Mouse (Mus musculus) CH12.LX (cell line): ENCODE data around the gene Gm128.

Experiments
- CHD2 ChIP-seq: IDR thresholded peaks from 2 replicates; pipeline ENCODE4 v1.6.1; 2011; ENCODE audit warnings: low read length, improper control_type of control experiment
- CTCF ChIP-seq, 2 experiments: IDR thresholded peaks in 1 of 2; conservative IDR thresholded peaks in 1 of 2; 2 replicates each; pipeline ENCODE4 v1.5.1; 2011 to 2012; ENCODE audit warnings: low read depth in 2 of 2, low read length in 2 of 2, improper control_type of control experiment in 1 of 2, inconsistent platforms in 1 of 2, mild to moderate bottlenecking in 1 of 2, moderate library complexity in 1 of 2
- ELF1 ChIP-seq: IDR thresholded peaks from 2 replicates; pipeline ENCODE4 v1.6.1; 2014; ENCODE audit warnings: low read depth, mild to moderate bottlenecking, inconsistent platforms, low read length, improper control_type of control experiment
- EP300 ChIP-seq: IDR thresholded peaks from 2 replicates; pipeline ENCODE4 v1.6.1; 2011; ENCODE audit warnings: low read length, improper control_type of control experiment
- MAFK ChIP-seq: IDR thresholded peaks from 2 replicates; pipeline ENCODE4 v1.6.1; 2011; ENCODE audit warnings: low read length, improper control_type of control experiment; ENCODE audit not compliant: insufficient replicate concordance
- NELFE ChIP-seq: IDR thresholded peaks from 2 replicates; pipeline ENCODE4 v1.6.1; 2011; ENCODE audit warnings: low read depth, low read length, improper control_type of control experiment
- NRF1 ChIP-seq: IDR thresholded peaks from 2 replicates; pipeline ENCODE4 v1.6.1; 2014; ENCODE audit warnings: low read depth, mild to moderate bottlenecking, inconsistent platforms, low read length, improper control_type of control experiment, moderate library complexity
- POLR2A ChIP-seq: IDR thresholded peaks from 2 replicates; pipeline ENCODE4 v1.6.1; 2011; ENCODE audit warnings: low read depth, mild to moderate bottlenecking, improper control_type of control experiment, low read length
- ZKSCAN1 ChIP-seq: IDR thresholded peaks from 2 replicates; pipeline ENCODE4 v1.6.1; 2012; ENCODE audit warnings: low read depth, inconsistent platforms, low read length, improper control_type of control experiment, borderline replicate concordance

DNA sequence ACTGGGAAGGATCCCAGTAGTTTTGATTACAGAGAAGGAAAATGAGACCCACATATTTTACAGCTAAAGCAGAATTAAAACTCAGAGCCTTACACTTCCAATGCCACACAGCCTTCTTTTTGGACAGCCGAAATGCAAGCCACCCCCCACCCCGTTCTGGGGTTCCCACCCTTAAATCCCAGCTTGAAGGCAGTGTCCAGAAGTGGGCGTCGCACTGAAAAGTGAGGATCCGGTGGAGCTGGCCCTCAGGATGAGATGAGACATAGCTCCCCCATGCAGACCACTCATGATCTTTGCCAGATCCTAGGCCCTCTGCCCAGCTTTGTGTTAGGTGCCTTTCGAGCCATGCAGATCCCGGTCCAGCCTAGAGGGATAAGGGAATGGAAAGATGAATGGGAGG, at the start of gene Gm128:
- no peak for TF ChIP-seq POLR2A
- TF ChIP-seq NELFE = no peak
- no peak for TF ChIP-seq ZKSCAN1
- TF ChIP-seq ELF1 = no peak
- no peak for TF ChIP-seq NRF1
- no peak for TF ChIP-seq MAFK
- TF ChIP-seq CTCF (conservative IDR thresholded peaks at IDR 0.05 in 1 of 2, IDR thresholded peaks at IDR 0.05 in 1 of 2; ENCODE audit: low read depth in 2 of 2, low read length in 2 of 2) = no peak
- no peak for TF ChIP-seq CHD2
- no peak for TF ChIP-seq EP300
